Mouse (Mus musculus) lung, postnatal 4 days (tissue): ENCODE data around the gene Mrap.

Experiments
- DNase-seq, 2 experiments: peaks; one replicate each; pipeline ENCODE4 v3.0.0; 2021

Mrap gene

GRCm38 (mm10) chr16:90738092-90738956, at the start of gene Mrap:
Gene Mrap, plus strand, starts transcription at chr16:90738207.
- DNase-seq: peak; percentile 54 to 74

- DNase-seq: peak in 1 of 2 experiments; percentile 40
These were observed 45.2 kb upstream of the Mrap start for GRCm38 (mm10) chr16:90692704-90693385.

GRCm38 (mm10) chr16:90693625-90694024, 44.4 kb upstream of the Mrap start:
- no peak for DNase-seq

- peak in 1 of 2 experiments; percentile 53 for DNase-seq
These were observed 43.3 kb upstream of the Mrap start for GRCm38 (mm10) chr16:90694719-90695118.

GRCm38 (mm10) chr16:90695121-90695520, 42.9 kb upstream of the Mrap start:
- peak; percentile 27 to 59 for DNase-seq

GRCm38 (mm10) chr16:90696306-90696705, 41.7 kb upstream of the Mrap start:
- DNase-seq: no peak

GRCm38 (mm10) chr16:90699390-90699789, 38.6 kb upstream of the Mrap start:
- no peak for DNase-seq

GRCm38 (mm10) chr16:90701541-90701940, 36.5 kb upstream of the Mrap start:
- DNase-seq: no peak

- no peak for DNase-seq
These were observed 34.4 kb upstream of the Mrap start for GRCm38 (mm10) chr16:90703646-90704045.

- peak in 1 of 2 experiments; percentile 55 for DNase-seq
These were observed 33.7 kb upstream of the Mrap start for GRCm38 (mm10) chr16:90704161-90704825.

- peak in 1 of 2 experiments; percentile 65 for DNase-seq
These were observed 31.7 kb upstream of the Mrap start for GRCm38 (mm10) chr16:90706279-90706678.

GRCm38 (mm10) chr16:90709711-90710289, 28.2 kb upstream of the Mrap start:
- peak; percentile 33 to 60 for DNase-seq

GRCm38 (mm10) chr16:90710313-90710712, 27.7 kb upstream of the Mrap start:
- no peak for DNase-seq

GRCm38 (mm10) chr16:90724051-90724450, 14.0 kb upstream of the Mrap start:
- no peak for DNase-seq

GRCm38 (mm10) chr16:90726600-90727227, 11.3 kb upstream of the Mrap start:
- no peak for DNase-seq

- peak; percentile 96 for DNase-seq
These were observed 10.5 kb upstream of the Mrap start, which contains the start of gene Mis18a for GRCm38 (mm10) chr16:90727233-90728115. Gene Mis18a, minus strand, starts transcription at chr16:90727404.

- DNase-seq: no peak
These were observed 2.4 kb upstream of the Mrap start for GRCm38 (mm10) chr16:90735611-90736010.

GRCm38 (mm10) chr16:90736672-90737270, 1.2 kb upstream of the Mrap start:
- DNase-seq: no peak

- DNase-seq: no peak
These were observed 9.1 kb downstream of the Mrap start for GRCm38 (mm10) chr16:90747143-90747542.

- DNase-seq: no peak
These were observed 10.2 kb downstream of the Mrap start for GRCm38 (mm10) chr16:90748169-90748568.

GRCm38 (mm10) chr16:90753386-90753941, 15.5 kb downstream of the Mrap start:
- DNase-seq: no peak
